Mouse (Mus musculus): ENCODE results near the gene Tln1. TPM values are rescaled to one million over a fixed set of nuclear protein-coding genes. Genes with fewer than 3 reads are reported as not detected.
A peak's percentile ranks its signal among the peaks of the same experiment; 100 is the strongest.
"Not testable (repeated sequence)": the region's sequence is repeated elsewhere in the genome, so short reads cannot be mapped to it uniquely, and the experiment has no call there.

The Tln1 gene
- polyA plus RNA-seq, 1 experiment from 2014 or later, result 90.9 TPM

DNA sequence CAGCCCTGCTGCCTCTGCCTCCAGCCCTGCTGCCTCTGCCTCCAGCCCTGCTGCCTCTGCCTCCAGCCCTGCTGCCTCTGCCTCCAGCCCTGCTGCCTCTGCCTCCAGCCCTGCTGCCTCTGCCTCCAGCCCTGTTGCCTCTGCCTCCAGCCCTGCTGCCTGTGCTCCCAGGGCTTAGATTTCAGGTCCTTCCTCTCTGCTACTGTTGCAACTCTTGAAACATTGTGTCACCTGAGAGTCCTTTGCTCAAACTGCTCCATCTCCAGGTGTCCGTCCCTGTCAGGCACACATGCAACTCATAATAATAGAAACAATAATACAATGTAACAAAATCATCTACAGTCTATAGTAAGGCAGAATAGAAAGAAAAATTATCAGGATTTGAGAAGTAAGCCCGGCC lies 34.1 kb upstream of the Tln1 start:
- not testable (repeated sequence) for H3K36me3 ChIP-seq (ENCODE audit: control insufficient read depth, insufficient read depth, low read length); ATAC-seq (ENCODE audit: insufficient number of reproducible peaks, insufficient read depth, low FRiP score, low read depth); H3K9me3 ChIP-seq (ENCODE audit: control insufficient read depth, low read length); H3K4me1 ChIP-seq (ENCODE audit: control insufficient read depth in 2 of 2, insufficient read depth in 2 of 2, low read length in 2 of 2); H3K4me2 ChIP-seq (ENCODE audit: low read length); H3K9ac ChIP-seq (ENCODE audit: low read length); H3K27ac ChIP-seq (replicated peaks in 1 of 2; ENCODE audit: control insufficient read depth in 1 of 2, insufficient read depth in 1 of 2, low read depth in 2 of 2, low read length in 2 of 2); H3K27me3 ChIP-seq (ENCODE audit: control insufficient read depth, insufficient read depth, low read length); H3K4me3 ChIP-seq (ENCODE audit: control insufficient read depth in 1 of 2, insufficient read depth in 1 of 2, low read depth in 1 of 2, low read length in 2 of 2)
- 81% methylated on average over 2 of the region's 2 CpGs for WGBS

DNA sequence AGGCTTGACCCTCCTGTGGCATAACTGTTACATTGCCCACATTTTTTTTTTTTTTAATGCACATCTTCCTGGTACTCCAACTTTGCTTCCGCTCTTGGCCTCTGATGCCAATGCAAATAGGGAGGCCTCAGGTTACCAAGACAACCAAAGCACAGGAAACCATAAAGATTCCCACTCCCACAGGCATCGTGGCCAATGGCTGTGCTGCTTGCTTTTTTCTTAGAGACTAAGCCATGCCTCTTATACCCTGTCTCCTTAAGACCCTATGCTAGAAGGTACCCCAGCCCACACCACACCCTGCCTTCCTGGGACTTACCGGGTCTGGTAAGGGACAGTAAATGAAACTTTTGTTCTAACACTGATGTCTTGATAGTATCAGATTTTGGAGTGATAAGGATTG lies 31.0 kb upstream of the Tln1 start:
- WGBS, result 64% methylated on average over 3 of the region's 3 CpGs
- no peak for ATAC-seq (ENCODE audit: insufficient number of reproducible peaks, insufficient read depth, low FRiP score, low read depth)
- H3K27me3 ChIP-seq (ENCODE audit: control insufficient read depth, insufficient read depth, low read length), result no peaks in the 10 kb centered on the region

DNA sequence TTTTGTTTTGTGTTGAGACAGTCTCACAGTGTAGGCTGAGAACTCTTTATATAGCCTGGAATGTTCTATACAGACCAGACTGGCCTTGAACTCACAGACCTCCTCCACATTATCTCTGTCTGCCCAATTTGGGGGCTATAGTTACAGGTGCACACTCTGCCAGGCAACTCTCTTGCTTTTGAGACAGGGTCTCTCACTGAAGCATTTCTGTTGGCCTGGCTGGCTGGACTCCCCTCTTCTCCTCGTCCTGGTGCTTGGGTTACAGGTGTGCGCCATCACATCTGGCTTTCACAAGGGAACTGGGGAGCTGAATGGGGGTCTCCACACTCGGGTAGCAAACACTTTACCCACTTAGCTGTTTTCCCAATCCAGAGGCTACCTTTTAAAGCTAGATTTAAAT lies 29.5 kb upstream of the Tln1 start:
- 73% methylated on average over 3 of the region's 3 CpGs for WGBS
- no peak overlapping the region for H3K9ac ChIP-seq (ENCODE audit: low read length)

More for the DNA sequence above, 31.0 kb upstream of the Tln1 start:
- Histone ChIP-seq H3K36me3 (ENCODE audit: control insufficient read depth, insufficient read depth, low read length) (no peaks in the 10 kb centered on the region), H3K4me3 (ENCODE audit: control insufficient read depth in 1 of 2, insufficient read depth in 1 of 2, low read depth in 1 of 2, low read length in 2 of 2) (no peak overlapping the region), H3K27ac (replicated peaks in 1 of 2; ENCODE audit: control insufficient read depth in 1 of 2, insufficient read depth in 1 of 2, low read depth in 2 of 2, low read length in 2 of 2) (no peak overlapping the region), H3K4me1 (ENCODE audit: control insufficient read depth in 2 of 2, insufficient read depth in 2 of 2, low read length in 2 of 2) (0 out of 4 replicates have a peak, but pooled peaks cover 0 to under 1% of the 10 kb centered on the region in 2 experiments), H3K9me3 (ENCODE audit: control insufficient read depth, low read length) (no peaks in the 10 kb centered on the region), H3K9ac (ENCODE audit: low read length) (no peak overlapping the region), H3K4me2 (ENCODE audit: low read length) (no peak overlapping the region)

DNA sequence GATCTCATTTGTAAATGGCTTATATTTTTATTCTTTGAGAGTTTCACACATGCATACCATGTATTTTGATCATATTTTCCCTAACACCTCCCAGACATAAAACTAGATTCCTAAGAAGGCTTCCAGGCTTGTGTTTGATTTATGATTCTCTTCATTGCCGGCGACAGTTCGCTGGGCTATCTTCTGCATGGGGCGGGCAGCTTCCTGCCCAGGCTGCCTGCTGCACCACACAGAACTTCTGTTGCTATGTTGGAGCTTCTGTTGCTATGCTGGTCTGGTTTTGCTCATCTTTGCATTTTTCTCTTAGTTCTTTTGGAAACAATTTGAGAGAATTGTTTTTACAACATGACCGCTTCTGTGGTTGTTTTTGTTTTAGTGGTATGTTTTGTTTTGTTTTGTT lies 29.1 kb upstream of the Tln1 start:
- no peak overlapping the region for H3K27ac ChIP-seq (replicated peaks in 1 of 2; ENCODE audit: control insufficient read depth in 1 of 2, insufficient read depth in 1 of 2, low read depth in 2 of 2, low read length in 2 of 2)
- no peak overlapping the region for H3K9ac ChIP-seq (ENCODE audit: low read length)
- H3K36me3 ChIP-seq (ENCODE audit: control insufficient read depth, insufficient read depth, low read length), result no peaks in the 10 kb centered on the region
- H3K4me1 ChIP-seq (ENCODE audit: control insufficient read depth in 2 of 2, insufficient read depth in 2 of 2, low read length in 2 of 2), result peaks cover 7 to 8% of the 10 kb centered on the region in 2 experiments
- no peak overlapping the region for H3K4me2 ChIP-seq (ENCODE audit: low read length)
- H3K27me3 ChIP-seq (ENCODE audit: control insufficient read depth, insufficient read depth, low read length), result no peaks in the 10 kb centered on the region
- ATAC-seq (ENCODE audit: insufficient number of reproducible peaks, insufficient read depth, low FRiP score, low read depth), result no peak
- H3K4me3 ChIP-seq (ENCODE audit: control insufficient read depth in 1 of 2, insufficient read depth in 1 of 2, low read depth in 1 of 2, low read length in 2 of 2), result no peak overlapping the region
- H3K9me3 ChIP-seq (ENCODE audit: control insufficient read depth, low read length), result no peaks in the 10 kb centered on the region
- 62% methylated on average over 5 of the region's 5 CpGs for WGBS

More for the DNA sequence above, 29.5 kb upstream of the Tln1 start:
- Histone ChIP-seq H3K4me1 (ENCODE audit: control insufficient read depth in 2 of 2, insufficient read depth in 2 of 2, low read length in 2 of 2) (peaks cover 7 to 8% of the 10 kb centered on the region in 2 experiments), H3K4me3 (ENCODE audit: control insufficient read depth in 1 of 2, insufficient read depth in 1 of 2, low read depth in 1 of 2, low read length in 2 of 2) (no peak overlapping the region), H3K27ac (replicated peaks in 1 of 2; ENCODE audit: control insufficient read depth in 1 of 2, insufficient read depth in 1 of 2, low read depth in 2 of 2, low read length in 2 of 2) (no peak overlapping the region), H3K9me3 (ENCODE audit: control insufficient read depth, low read length) (no peaks in the 10 kb centered on the region), H3K36me3 (ENCODE audit: control insufficient read depth, insufficient read depth, low read length) (no peaks in the 10 kb centered on the region), H3K27me3 (ENCODE audit: control insufficient read depth, insufficient read depth, low read length) (no peaks in the 10 kb centered on the region), H3K4me2 (ENCODE audit: low read length) (no peak overlapping the region)
- no peak for ATAC-seq (ENCODE audit: insufficient number of reproducible peaks, insufficient read depth, low FRiP score, low read depth)

DNA sequence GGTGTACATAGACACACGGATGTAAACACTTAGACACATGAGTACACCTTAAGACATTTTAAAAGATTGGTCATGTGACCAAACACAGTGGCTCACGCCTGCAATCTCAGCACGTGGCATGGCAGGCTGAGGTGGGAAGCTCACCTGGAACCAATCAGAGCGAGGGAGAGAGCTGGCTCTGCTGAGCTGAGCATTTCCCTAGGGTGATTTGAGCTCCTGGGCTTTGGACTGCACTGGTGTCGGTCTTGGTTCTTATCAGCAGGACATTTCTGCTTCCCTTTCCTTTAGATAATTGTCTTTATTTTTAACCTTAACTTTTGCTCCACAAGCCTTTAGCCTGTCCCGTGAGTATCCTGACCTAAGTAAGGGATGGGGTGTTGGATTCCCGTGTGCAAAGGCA lies 25.2 kb upstream of the Tln1 start:
- WGBS, result 24% methylated on average over 7 of the region's 7 CpGs
- Histone ChIP-seq H3K4me3 (ENCODE audit: control insufficient read depth in 1 of 2, insufficient read depth in 1 of 2, low read depth in 1 of 2, low read length in 2 of 2) (no peak overlapping the region), H3K36me3 (ENCODE audit: control insufficient read depth, insufficient read depth, low read length) (peaks cover 13% of the 10 kb centered on the region), H3K27ac (replicated peaks in 1 of 2; ENCODE audit: control insufficient read depth in 1 of 2, insufficient read depth in 1 of 2, low read depth in 2 of 2, low read length in 2 of 2) (no peak overlapping the region), H3K27me3 (ENCODE audit: control insufficient read depth, insufficient read depth, low read length) (no peaks in the 10 kb centered on the region), H3K9me3 (ENCODE audit: control insufficient read depth, low read length) (no peaks in the 10 kb centered on the region), H3K4me2 (ENCODE audit: low read length) (0 out of 2 replicates have a peak overlapping the region, but pooled peaks have one; percentile 16), H3K9ac (ENCODE audit: low read length) (no peak overlapping the region), H3K4me1 (ENCODE audit: control insufficient read depth in 2 of 2, insufficient read depth in 2 of 2, low read length in 2 of 2) (peaks cover 8 to 13% of the 10 kb centered on the region in 2 experiments)
- peak; percentile 12; the same call in 1 of the 2 replicates for ATAC-seq (ENCODE audit: insufficient number of reproducible peaks, insufficient read depth, low FRiP score, low read depth)

DNA sequence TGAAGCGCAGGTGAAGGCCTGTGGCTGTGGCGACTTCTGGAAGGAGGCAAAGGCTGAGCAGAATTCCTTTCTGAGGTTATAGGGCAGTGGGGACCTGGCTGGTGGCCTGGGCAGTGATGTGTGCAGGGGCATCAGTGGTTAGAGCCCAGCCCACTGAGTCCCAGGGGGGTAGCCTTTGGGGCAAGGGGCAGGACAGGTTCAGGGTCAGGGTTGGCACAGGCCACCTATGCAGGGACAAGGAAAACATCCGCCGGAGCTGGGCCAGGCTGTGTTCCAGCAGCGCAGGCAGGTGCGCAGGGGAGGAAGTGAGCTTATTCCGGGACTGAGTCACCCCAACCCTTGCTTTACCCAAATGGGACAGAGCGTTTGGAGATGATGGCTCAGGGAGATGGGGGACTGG lies 23.9 kb upstream of the Tln1 start:
- no peak overlapping the region for H3K27ac ChIP-seq (replicated peaks in 1 of 2; ENCODE audit: control insufficient read depth in 1 of 2, insufficient read depth in 1 of 2, low read depth in 2 of 2, low read length in 2 of 2)
- peaks cover 8 to 13% of the 10 kb centered on the region in 2 experiments for H3K4me1 ChIP-seq (ENCODE audit: control insufficient read depth in 2 of 2, insufficient read depth in 2 of 2, low read length in 2 of 2)
- peaks cover 26% of the 10 kb centered on the region for H3K36me3 ChIP-seq (ENCODE audit: control insufficient read depth, insufficient read depth, low read length)
- no peak overlapping the region for H3K4me2 ChIP-seq (ENCODE audit: low read length)
- no peaks in the 10 kb centered on the region for H3K27me3 ChIP-seq (ENCODE audit: control insufficient read depth, insufficient read depth, low read length)
- no peak overlapping the region for H3K4me3 ChIP-seq (ENCODE audit: control insufficient read depth in 1 of 2, insufficient read depth in 1 of 2, low read depth in 1 of 2, low read length in 2 of 2)
- no peak overlapping the region for H3K9ac ChIP-seq (ENCODE audit: low read length)
- WGBS, result 61% methylated on average over 8 of the region's 8 CpGs
- H3K9me3 ChIP-seq (ENCODE audit: control insufficient read depth, low read length), result no peaks in the 10 kb centered on the region
- ATAC-seq (ENCODE audit: insufficient number of reproducible peaks, insufficient read depth, low FRiP score, low read depth), result no peak

DNA sequence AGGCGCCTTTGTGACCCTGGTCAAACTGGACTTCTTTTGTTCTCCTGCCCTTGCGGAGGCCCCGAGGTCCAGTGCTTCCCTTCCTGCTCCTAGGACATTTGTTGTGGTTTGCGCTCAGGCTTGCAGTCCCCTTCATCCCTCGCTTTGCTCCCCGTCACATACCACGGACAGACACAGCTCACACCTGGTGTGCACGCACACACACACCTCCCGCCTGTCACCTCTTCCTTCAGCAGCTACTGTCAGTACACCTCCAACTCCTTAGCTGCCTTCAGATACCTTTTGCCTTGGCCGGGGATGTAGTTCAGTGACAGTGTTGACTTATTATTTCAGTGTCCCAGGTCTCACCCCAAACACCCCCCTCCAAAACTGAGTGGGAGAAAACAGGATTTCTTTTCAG lies 23.2 kb upstream of the Tln1 start:
- Histone ChIP-seq H3K4me3 (ENCODE audit: control insufficient read depth in 1 of 2, insufficient read depth in 1 of 2, low read depth in 1 of 2, low read length in 2 of 2) (no peak overlapping the region), H3K4me2 (ENCODE audit: low read length) (no peak overlapping the region), H3K9me3 (ENCODE audit: control insufficient read depth, low read length) (no peaks in the 10 kb centered on the region), H3K27me3 (ENCODE audit: control insufficient read depth, insufficient read depth, low read length) (no peaks in the 10 kb centered on the region), H3K27ac (replicated peaks in 1 of 2; ENCODE audit: control insufficient read depth in 1 of 2, insufficient read depth in 1 of 2, low read depth in 2 of 2, low read length in 2 of 2) (no peak overlapping the region), H3K36me3 (ENCODE audit: control insufficient read depth, insufficient read depth, low read length) (peaks cover 33% of the 10 kb centered on the region), H3K4me1 (ENCODE audit: control insufficient read depth in 2 of 2, insufficient read depth in 2 of 2, low read length in 2 of 2) (peaks cover 8 to 13% of the 10 kb centered on the region in 2 experiments), H3K9ac (ENCODE audit: low read length) (no peak overlapping the region)
- 49% methylated on average over 10 of the region's 10 CpGs for WGBS
- no peak for ATAC-seq (ENCODE audit: insufficient number of reproducible peaks, insufficient read depth, low FRiP score, low read depth)

All from heart, embryonic 14.5 days (tissue).